Comparison of ENCODE assay signal across 15 mouse cellular contexts in genomic region chr8:125428979-125429690, GRCm38 (mm10).
DNase-seq lines count a peak whose midpoint lies in the region; ATAC-seq lines count a peak whose summit lies in the region.
"Had no signal": no experiment of that assay in that cellular context is flagged by ENCODE, and none has a peak within 500 bp of the region (broad histone marks: within the 10 kb centered on the region; RNA-seq: fewer than 3 reads in every experiment).

No protein-coding gene starts in this region.

- no peak overlapping the region for H3K27ac ChIP-seq in heart, embryonic 15.5 days
- no peak overlapping the region for H3K27ac ChIP-seq in heart, embryonic 12.5 days (ENCODE audit: poor library complexity, severe bottlenecking)
- no peak overlapping the region; the same call in 1 of the 2 replicates for H3K27ac ChIP-seq in hindbrain, embryonic 13.5 days
- H3K27ac ChIP-seq: embryonic facial prominence, embryonic 15.5 days; kidney, embryonic 15.5 days; liver, embryonic 12.5 days had no signal

- no peaks in the 10 kb centered on the region for H3K27me3 ChIP-seq in heart, embryonic 15.5 days
- no peaks in the 10 kb centered on the region for H3K27me3 ChIP-seq in heart, embryonic 12.5 days (replicated peaks)
- H3K27me3 ChIP-seq in hindbrain, embryonic 13.5 days: peaks cover 11% of the 10 kb centered on the region; the same call in 1 of the 2 replicates
- H3K27me3 ChIP-seq: embryonic facial prominence, embryonic 15.5 days; kidney, embryonic 15.5 days; liver, embryonic 12.5 days had no signal

- H3K4me1 ChIP-seq in heart, embryonic 15.5 days (replicated peaks): peaks cover 25% of the 10 kb centered on the region
- H3K4me1 ChIP-seq in heart, embryonic 12.5 days (replicated peaks): peaks cover 37% of the 10 kb centered on the region
- peaks cover 36% of the 10 kb centered on the region for H3K4me1 ChIP-seq in hindbrain, embryonic 13.5 days (replicated peaks)
- H3K4me1 ChIP-seq: embryonic facial prominence, embryonic 15.5 days; liver, embryonic 12.5 days had no signal

- H3K9me3 ChIP-seq in heart, embryonic 15.5 days (replicated peaks): no peaks in the 10 kb centered on the region
- no peaks in the 10 kb centered on the region for H3K9me3 ChIP-seq in heart, embryonic 12.5 days (replicated peaks)
- no peaks in the 10 kb centered on the region for H3K9me3 ChIP-seq in hindbrain, embryonic 13.5 days
- H3K9me3 ChIP-seq: embryonic facial prominence, embryonic 15.5 days; kidney, embryonic 15.5 days; liver, embryonic 12.5 days had no signal

- H3K4me2 ChIP-seq in heart, embryonic 15.5 days: no peak overlapping the region
- no peak overlapping the region for H3K4me2 ChIP-seq in heart, embryonic 12.5 days
- no peak overlapping the region for H3K4me2 ChIP-seq in hindbrain, embryonic 13.5 days
- H3K4me2 ChIP-seq: embryonic facial prominence, embryonic 15.5 days; kidney, embryonic 15.5 days; liver, embryonic 12.5 days had no signal

- ATAC-seq in heart, embryonic 15.5 days (replicated peaks; ENCODE audit: insufficient number of reproducible peaks, insufficient read depth, low FRiP score, low read depth): no peak
- ATAC-seq in heart, embryonic 12.5 days (ENCODE audit: insufficient number of reproducible peaks, low FRiP score): no peak
- 0 out of 2 replicates have a peak, but pooled peaks have one; percentile 25 for ATAC-seq in hindbrain, embryonic 13.5 days (ENCODE audit: low FRiP score)
- ATAC-seq: CD4-positive, CD25-positive, alpha-beta regulatory T cell, adult 4 months; liver, embryonic 12.5 days had no signal

- WGBS in heart, embryonic 15.5 days: 60% methylated on average over 8 of the region's 8 CpGs
- WGBS in heart, embryonic 12.5 days: 64% methylated on average over 8 of the region's 8 CpGs
- 18% methylated on average over 8 of the region's 8 CpGs for WGBS in hindbrain, embryonic 13.5 days

- H3K9ac ChIP-seq in heart, embryonic 15.5 days: 0 out of 2 replicates have a peak overlapping the region, but pooled peaks have one; percentile 1
- no peak overlapping the region for H3K9ac ChIP-seq in heart, embryonic 12.5 days
- no peak overlapping the region for H3K9ac ChIP-seq in hindbrain, embryonic 13.5 days
- H3K9ac ChIP-seq: embryonic facial prominence, embryonic 15.5 days; kidney, embryonic 15.5 days; liver, embryonic 12.5 days had no signal

- DNase-seq in A20 (ENCODE audit: low read depth, low spot score): peak; percentile 51
- peak; percentile 58 for DNase-seq in embryo, embryonic 10.5 days (ENCODE audit: low spot score)
- DNase-seq in right cerebral cortex, postnatal 36 days (ENCODE audit: low spot score in 2 of 2): no peak
- DNase-seq in retina, postnatal 1 day: no peak
- no peak for DNase-seq in urinary bladder, postnatal 14 days (ENCODE audit: low spot score)
- DNase-seq: adrenal gland, postnatal 14 days; gastrocnemius, postnatal 25 days; heart, postnatal 4 days had no signal

- peaks cover 23% of the 10 kb centered on the region for H3K36me3 ChIP-seq in heart, embryonic 15.5 days
- peaks cover 43% of the 10 kb centered on the region for H3K36me3 ChIP-seq in heart, embryonic 12.5 days
- H3K36me3 ChIP-seq in hindbrain, embryonic 13.5 days: peaks cover 31% of the 10 kb centered on the region
- H3K36me3 ChIP-seq: liver, embryonic 12.5 days had no signal

- H3K4me3 ChIP-seq in heart, embryonic 15.5 days: no peak overlapping the region
- H3K4me3 ChIP-seq in heart, embryonic 12.5 days: no peak overlapping the region
- H3K4me3 ChIP-seq in hindbrain, embryonic 13.5 days: no peak overlapping the region
- H3K4me3 ChIP-seq: embryonic facial prominence, embryonic 15.5 days; kidney, embryonic 15.5 days; liver, embryonic 12.5 days had no signal

Comparison
In these comparisons a context has a peak if more than half of its experiments do, and no peak if none do; other contexts are left out.
1. DNase-seq: peak in A20 (single experiment) and embryo, embryonic 10.5 days (single experiment); none in right cerebral cortex, postnatal 36 days (0 of 2), retina, postnatal 1 day (single experiment) and urinary bladder, postnatal 14 days (single experiment).